11 mouse cellular contexts compared by ENCODE assay signal in the genomic region with DNA sequence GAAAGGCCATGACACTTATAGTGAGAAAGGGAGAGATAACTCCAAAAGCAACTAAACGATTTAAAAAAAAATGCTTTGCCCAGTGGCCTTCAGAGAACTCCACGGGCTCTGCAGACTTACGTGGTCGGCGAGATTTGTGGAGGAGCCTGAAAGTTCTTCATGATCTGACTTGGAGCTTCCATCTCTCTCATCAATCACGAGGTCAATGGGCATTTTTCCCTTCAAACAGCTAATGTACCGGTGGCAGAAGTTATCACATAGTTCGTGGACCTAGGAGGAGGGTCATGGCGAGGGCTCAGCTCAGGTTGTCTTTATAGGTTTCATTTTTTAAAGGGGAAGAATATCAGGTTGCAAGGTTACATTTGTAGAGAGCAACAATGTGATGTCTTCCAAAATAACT. TPM values are rescaled to one million over a fixed set of nuclear protein-coding genes. Genes with fewer than 3 reads are reported as not detected.
A peak's percentile ranks its signal among the peaks of the same experiment; 100 is the strongest.
DNase-seq lines count a peak whose midpoint lies in the region; ATAC-seq and TF ChIP-seq lines count a peak whose summit lies in the region.
"Had no signal": no experiment of that assay in that cellular context is flagged by ENCODE, and none has a peak within 500 bp of the region (broad histone marks: within the 10 kb centered on the region; RNA-seq: fewer than 3 reads in every experiment).

No protein-coding gene starts in this region.

- TF ChIP-seq CTCF in kidney, adult 2 months (conservative IDR thresholded peaks at IDR 0.05; ENCODE audit: insufficient read depth, insufficient read length, low read depth, low read length) = no peak
- no peak for TF ChIP-seq CTCF in midbrain, postnatal 0 days (IDR thresholded peaks at IDR 0.05)

- H3K27ac ChIP-seq in kidney, adult 2 months (ENCODE audit: insufficient read depth, low read depth, low read length) = peak overlapping the region; percentile 87
- no peak overlapping the region for H3K27ac ChIP-seq in embryonic facial prominence, embryonic 13.5 days
- H3K27ac ChIP-seq in hindbrain, embryonic 15.5 days (replicated peaks) = peak overlapping the region; percentile 97
- H3K27ac ChIP-seq in midbrain, postnatal 0 days (ENCODE audit: low read depth, low read length) = peak overlapping the region; percentile 84

- peak overlapping the region; percentile 55; the same call in 1 of the 2 replicates for H3K9ac ChIP-seq in embryonic facial prominence, embryonic 13.5 days
- H3K9ac ChIP-seq in hindbrain, embryonic 15.5 days = peak overlapping the region; percentile 92
- H3K9ac ChIP-seq in midbrain, postnatal 0 days (replicated peaks; ENCODE audit: low read length, poor library complexity, severe bottlenecking) = no peak overlapping the region

- H3K4me3 ChIP-seq in kidney, adult 2 months (ENCODE audit: insufficient read depth, low read depth, low read length) = peak overlapping the region; percentile 39; the same call in 1 of the 2 replicates
- peak overlapping the region; percentile 25; the same call in 1 of the 2 replicates for H3K4me3 ChIP-seq in embryonic facial prominence, embryonic 13.5 days
- H3K4me3 ChIP-seq in hindbrain, embryonic 15.5 days = peak overlapping the region; percentile 68
- H3K4me3 ChIP-seq in midbrain, postnatal 0 days (ENCODE audit: low read depth, low read length) = peak overlapping the region; percentile 56
- H3K4me3 ChIP-seq: erythroblast, embryonic 14.5 days had no signal

- H3K27me3 ChIP-seq in kidney, adult 2 months (replicated peaks; ENCODE audit: control insufficient read depth, insufficient read depth, low read length) = no peaks in the 10 kb centered on the region; the same call in 1 of the 2 replicates
- peaks cover 56% of the 10 kb centered on the region for H3K27me3 ChIP-seq in embryonic facial prominence, embryonic 13.5 days
- no peaks in the 10 kb centered on the region for H3K27me3 ChIP-seq in hindbrain, embryonic 15.5 days
- H3K27me3 ChIP-seq in midbrain, postnatal 0 days (ENCODE audit: insufficient read depth, low read length) = 0 out of 2 replicates have a peak, but pooled peaks cover 4% of the 10 kb centered on the region
- H3K27me3 ChIP-seq: CH12.LX had no signal

- H3K4me1 ChIP-seq in kidney, adult 2 months (ENCODE audit: control insufficient read depth, insufficient read depth, low read length) = no peaks in the 10 kb centered on the region
- peaks cover 39% of the 10 kb centered on the region for H3K4me1 ChIP-seq in embryonic facial prominence, embryonic 13.5 days
- H3K4me1 ChIP-seq in hindbrain, embryonic 15.5 days (replicated peaks) = peaks cover 25% of the 10 kb centered on the region
- H3K4me1 ChIP-seq in midbrain, postnatal 0 days (ENCODE audit: insufficient read depth, low read length) = no peaks in the 10 kb centered on the region

- peak overlapping the region; percentile 72 for H3K4me2 ChIP-seq in embryonic facial prominence, embryonic 13.5 days
- peak overlapping the region; percentile 73 for H3K4me2 ChIP-seq in hindbrain, embryonic 15.5 days
- H3K4me2 ChIP-seq in midbrain, postnatal 0 days (ENCODE audit: low read depth, low read length, poor library complexity, severe bottlenecking) = peak overlapping the region; percentile 74

- ATAC-seq in embryonic facial prominence, embryonic 13.5 days (ENCODE audit: insufficient number of reproducible peaks, insufficient read depth, low FRiP score, low TSS enrichment, low read depth) = no peak
- no peak for ATAC-seq in hindbrain, embryonic 15.5 days (ENCODE audit: low FRiP score, low read depth)
- no peak for ATAC-seq in midbrain, postnatal 0 days (ENCODE audit: low FRiP score)
- no peak for ATAC-seq in erythroblast, adult 5-6 weeks (replicated peaks; ENCODE audit: low FRiP score, poor library complexity, severe bottlenecking)

- WGBS in kidney, adult 2 months = 35% methylated on average over 9 of the region's 9 CpGs
- 58% methylated on average over 9 of the region's 9 CpGs for WGBS in embryonic facial prominence, embryonic 13.5 days
- WGBS in hindbrain, embryonic 15.5 days = 45% methylated on average over 9 of the region's 9 CpGs
- 51% methylated on average over 9 of the region's 9 CpGs for WGBS in midbrain, postnatal 0 days

- no peak for TF ChIP-seq POLR2A in kidney, adult 2 months (IDR thresholded peaks at IDR 0.05; ENCODE audit: low read depth, low read length)

- no peaks in the 10 kb centered on the region; the same call in 1 of the 2 replicates for H3K36me3 ChIP-seq in kidney, adult 2 months (ENCODE audit: control insufficient read depth, insufficient read depth, low read length)
- H3K36me3 ChIP-seq in embryonic facial prominence, embryonic 13.5 days = no peaks in the 10 kb centered on the region
- no peaks in the 10 kb centered on the region for H3K36me3 ChIP-seq in hindbrain, embryonic 15.5 days
- H3K36me3 ChIP-seq in midbrain, postnatal 0 days (ENCODE audit: insufficient read depth, low read length) = no peaks in the 10 kb centered on the region

- no peak for DNase-seq in kidney, adult 2 months
- DNase-seq in kidney, adult 8-10 months = no peak
- DNase-seq in midbrain, postnatal 0 days (ENCODE audit: low spot score) = no peak
- DNase-seq in ovary, postnatal 36 days (ENCODE audit: low spot score) = no peak
- no peak for DNase-seq in urinary bladder, postnatal 4 days (ENCODE audit: low spot score in 2 of 2)
- DNase-seq: thymus, postnatal 25 days had no signal

- H3K9me3 ChIP-seq in embryonic facial prominence, embryonic 13.5 days = no peaks in the 10 kb centered on the region
- no peaks in the 10 kb centered on the region for H3K9me3 ChIP-seq in hindbrain, embryonic 15.5 days
- no peaks in the 10 kb centered on the region for H3K9me3 ChIP-seq in midbrain, postnatal 0 days (ENCODE audit: low read length)

RNA-seq across cellular contexts. Expression of a gene that starts 7.1 kb away (rescaled TPM):
- 28.5 and 32.2 TPM in 2 replicates for polyA plus RNA-seq in kidney, adult 2 months (2012; rRNA removed)
- 43.1 and 45.6 TPM in 2 replicates for polyA plus RNA-seq in embryonic facial prominence, embryonic 13.5 days (2015; fragmentation: Nextera tagmentation; extraction: Ambion mirVana)
- 139 and 140 TPM in 2 replicates for polyA plus RNA-seq in hindbrain, embryonic 15.5 days (2015; fragmentation: Nextera tagmentation; extraction: Ambion mirVana)
- 121 and 147 TPM in 2 replicates for total RNA-seq in midbrain, postnatal 0 days (2014; rRNA removed)
- polyA plus RNA-seq in midbrain, postnatal 0 days (2015; fragmentation: Nextera tagmentation; extraction: Ambion mirVana) = 52.1 and 58.3 TPM in 2 replicates
- total RNA-seq in erythroblast, adult 5-6 weeks (2015; ENCODE audit: low replicate concordance) = 0.63 TPM in 1 of 2 replicates, not detected in the other
- total RNA-seq in erythroblast, adult 5-6 weeks (2017; ENCODE audit: low replicate concordance) = not detected in 2 replicates
- total RNA-seq: CH12.LX had no signal
- polyA plus RNA-seq: erythroblast, embryonic 14.5 days had no signal
